Mouse (Mus musculus): ENCODE data around the gene Immp2l. TPM values are rescaled to one million over a fixed set of nuclear protein-coding genes. Genes with fewer than 3 reads are reported as not detected.

Immp2l gene
- polyA plus RNA-seq, 1 experiment from 2014 or later = 12.5 TPM

GRCm38 (mm10) chr12:41878493-41878892, 854.6 kb downstream of the Immp2l start:
- 19% methylated on average over 3 of the region's 3 CpGs for WGBS (ENCODE audit: insufficient replicate concordance)
- no peak overlapping the region for H3K9ac ChIP-seq (ENCODE audit: low read depth, low read length)
- no peak overlapping the region for H3K4me3 ChIP-seq (ENCODE audit: low read depth, low read length)
- no peak overlapping the region for H3K4me2 ChIP-seq (ENCODE audit: low read depth, low read length)
- H3K9me3 ChIP-seq (replicated peaks; ENCODE audit: control insufficient read depth, low read length) = no peaks in the 10 kb centered on the region
- no peak; the same call in 1 of the 2 replicates for ATAC-seq (ENCODE audit: low read depth)
- H3K27ac ChIP-seq (ENCODE audit: low read length) = no peak overlapping the region
- no peaks in the 10 kb centered on the region for H3K27me3 ChIP-seq (ENCODE audit: control insufficient read depth, insufficient read depth, low read depth, low read length)
- no peaks in the 10 kb centered on the region for H3K4me1 ChIP-seq (ENCODE audit: control insufficient read depth, low read depth, low read length)
- H3K36me3 ChIP-seq (ENCODE audit: control insufficient read depth, insufficient read depth) = no peaks in the 10 kb centered on the region

GRCm38 (mm10) chr12:41878972-41879371, 855.1 kb downstream of the Immp2l start:
- H3K4me1 ChIP-seq (ENCODE audit: control insufficient read depth, low read depth, low read length) = no peaks in the 10 kb centered on the region
- no peak overlapping the region for H3K4me3 ChIP-seq (ENCODE audit: low read depth, low read length)
- H3K36me3 ChIP-seq (ENCODE audit: control insufficient read depth, insufficient read depth) = no peaks in the 10 kb centered on the region
- H3K27ac ChIP-seq (ENCODE audit: low read length) = no peak overlapping the region
- WGBS (ENCODE audit: insufficient replicate concordance) = 51% methylated on average over 1 of the region's 1 CpGs
- H3K27me3 ChIP-seq (ENCODE audit: control insufficient read depth, insufficient read depth, low read depth, low read length) = no peaks in the 10 kb centered on the region
- H3K9ac ChIP-seq (ENCODE audit: low read depth, low read length) = no peak overlapping the region
- H3K4me2 ChIP-seq (ENCODE audit: low read depth, low read length) = no peak overlapping the region
- H3K9me3 ChIP-seq (replicated peaks; ENCODE audit: control insufficient read depth, low read length) = no peaks in the 10 kb centered on the region
- no peak for ATAC-seq (ENCODE audit: low read depth)

- Histone ChIP-seq H3K9me3 (replicated peaks; ENCODE audit: control insufficient read depth, low read length) (no peaks in the 10 kb centered on the region), H3K27ac (ENCODE audit: low read length) (no peak overlapping the region), H3K27me3 (ENCODE audit: control insufficient read depth, insufficient read depth, low read depth, low read length) (no peaks in the 10 kb centered on the region), H3K9ac (ENCODE audit: low read depth, low read length) (no peak overlapping the region), H3K36me3 (ENCODE audit: control insufficient read depth, insufficient read depth) (no peaks in the 10 kb centered on the region), H3K4me1 (ENCODE audit: control insufficient read depth, low read depth, low read length) (no peaks in the 10 kb centered on the region), H3K4me2 (ENCODE audit: low read depth, low read length) (no peak overlapping the region), H3K4me3 (ENCODE audit: low read depth, low read length) (no peak overlapping the region)
- ATAC-seq (ENCODE audit: low read depth) = no peak
- WGBS (ENCODE audit: insufficient replicate concordance) = 50% methylated on average over 1 of the region's 1 CpGs
Measured at GRCm38 (mm10) chr12:41879412-41879811, 855.5 kb downstream of the Immp2l start.

- WGBS (ENCODE audit: insufficient replicate concordance) = 25% methylated on average over 3 of the region's 3 CpGs
- Histone ChIP-seq H3K4me3 (ENCODE audit: low read depth, low read length) (no peak overlapping the region), H3K36me3 (ENCODE audit: control insufficient read depth, insufficient read depth) (no peaks in the 10 kb centered on the region), H3K4me2 (ENCODE audit: low read depth, low read length) (no peak overlapping the region), H3K9me3 (replicated peaks; ENCODE audit: control insufficient read depth, low read length) (no peaks in the 10 kb centered on the region), H3K27ac (ENCODE audit: low read length) (no peak overlapping the region), H3K4me1 (ENCODE audit: control insufficient read depth, low read depth, low read length) (no peaks in the 10 kb centered on the region), H3K9ac (ENCODE audit: low read depth, low read length) (no peak overlapping the region), H3K27me3 (ENCODE audit: control insufficient read depth, insufficient read depth, low read depth, low read length) (no peaks in the 10 kb centered on the region)
- ATAC-seq (ENCODE audit: low read depth) = no peak
Measured at GRCm38 (mm10) chr12:41880833-41881232, 856.9 kb downstream of the Immp2l start.

DNA sequence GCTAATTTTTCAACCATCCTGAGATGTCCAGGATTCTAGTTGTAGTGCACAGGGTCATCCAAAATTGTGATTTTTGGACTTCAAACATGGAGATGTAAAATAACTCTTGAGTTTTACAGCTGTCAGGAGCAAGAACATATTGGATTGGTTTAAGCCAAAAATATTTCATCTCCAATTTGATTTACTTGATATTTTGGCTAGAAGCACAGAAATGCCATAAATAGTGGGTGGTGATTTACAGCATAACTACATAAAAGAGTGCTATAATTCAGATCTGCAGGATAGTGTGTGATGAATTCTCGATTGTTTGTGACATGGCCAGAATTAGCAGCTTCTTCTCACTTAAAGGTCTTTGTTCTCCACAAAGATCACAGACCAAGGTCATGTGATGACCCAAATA, 884.1 kb downstream of the Immp2l start:
- Histone ChIP-seq H3K27ac (ENCODE audit: low read length) (no peak overlapping the region), H3K4me3 (ENCODE audit: low read depth, low read length) (no peak overlapping the region), H3K9ac (ENCODE audit: low read depth, low read length) (no peak overlapping the region), H3K27me3 (ENCODE audit: control insufficient read depth, insufficient read depth, low read depth, low read length) (no peaks in the 10 kb centered on the region), H3K4me1 (ENCODE audit: control insufficient read depth, low read depth, low read length) (no peaks in the 10 kb centered on the region), H3K36me3 (ENCODE audit: control insufficient read depth, insufficient read depth) (no peaks in the 10 kb centered on the region), H3K4me2 (ENCODE audit: low read depth, low read length) (no peak overlapping the region), H3K9me3 (replicated peaks; ENCODE audit: control insufficient read depth, low read length) (no peaks in the 10 kb centered on the region)
- no peak for ATAC-seq (ENCODE audit: low read depth)
- 44% methylated on average over 1 of the region's 1 CpGs for WGBS (ENCODE audit: insufficient replicate concordance)

GRCm38 (mm10) chr12:41911626-41912025, 887.7 kb downstream of the Immp2l start:
- ATAC-seq (ENCODE audit: low read depth) = no peak
- no peak overlapping the region for H3K4me2 ChIP-seq (ENCODE audit: low read depth, low read length)
- no peaks in the 10 kb centered on the region for H3K27me3 ChIP-seq (ENCODE audit: control insufficient read depth, insufficient read depth, low read depth, low read length)
- no peak overlapping the region for H3K27ac ChIP-seq (ENCODE audit: low read length)
- no peaks in the 10 kb centered on the region for H3K36me3 ChIP-seq (ENCODE audit: control insufficient read depth, insufficient read depth)
- H3K4me3 ChIP-seq (ENCODE audit: low read depth, low read length) = no peak overlapping the region
- no peak overlapping the region for H3K9ac ChIP-seq (ENCODE audit: low read depth, low read length)
- WGBS (ENCODE audit: insufficient replicate concordance) = 63% methylated on average over 3 of the region's 3 CpGs
- no peaks in the 10 kb centered on the region for H3K9me3 ChIP-seq (replicated peaks; ENCODE audit: control insufficient read depth, low read length)
- H3K4me1 ChIP-seq (ENCODE audit: control insufficient read depth, low read depth, low read length) = no peaks in the 10 kb centered on the region

DNA sequence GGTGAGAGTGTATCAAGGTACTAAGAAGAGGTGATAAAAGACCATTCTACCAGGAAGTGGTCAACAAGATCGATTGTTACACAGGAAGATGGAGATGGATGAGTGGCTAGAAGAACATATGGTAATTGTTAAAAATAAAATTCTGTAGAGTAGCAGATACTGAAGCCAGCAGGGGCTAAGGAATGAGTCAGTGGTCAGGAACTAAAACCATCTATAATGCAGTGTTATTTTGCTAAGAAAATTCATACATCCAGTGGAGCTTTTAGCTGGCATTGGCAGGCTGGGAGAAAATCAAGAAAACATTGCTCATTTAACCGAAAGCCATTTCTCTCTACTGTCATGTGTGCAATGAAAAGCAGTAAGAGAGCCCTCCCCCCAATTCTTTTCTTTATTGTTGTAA, 913.9 kb downstream of the Immp2l start:
- Histone ChIP-seq H3K27me3 (ENCODE audit: control insufficient read depth, insufficient read depth, low read depth, low read length) (no peaks in the 10 kb centered on the region), H3K9me3 (replicated peaks; ENCODE audit: control insufficient read depth, low read length) (no peaks in the 10 kb centered on the region), H3K27ac (ENCODE audit: low read length) (no peak overlapping the region), H3K4me1 (ENCODE audit: control insufficient read depth, low read depth, low read length) (no peaks in the 10 kb centered on the region), H3K4me3 (ENCODE audit: low read depth, low read length) (no peak overlapping the region), H3K9ac (ENCODE audit: low read depth, low read length) (no peak overlapping the region), H3K4me2 (ENCODE audit: low read depth, low read length) (no peak overlapping the region), H3K36me3 (ENCODE audit: control insufficient read depth, insufficient read depth) (no peaks in the 10 kb centered on the region)
- no peak for ATAC-seq (ENCODE audit: low read depth)
- WGBS (ENCODE audit: insufficient replicate concordance) = 59% methylated on average over 2 of the region's 2 CpGs

DNA sequence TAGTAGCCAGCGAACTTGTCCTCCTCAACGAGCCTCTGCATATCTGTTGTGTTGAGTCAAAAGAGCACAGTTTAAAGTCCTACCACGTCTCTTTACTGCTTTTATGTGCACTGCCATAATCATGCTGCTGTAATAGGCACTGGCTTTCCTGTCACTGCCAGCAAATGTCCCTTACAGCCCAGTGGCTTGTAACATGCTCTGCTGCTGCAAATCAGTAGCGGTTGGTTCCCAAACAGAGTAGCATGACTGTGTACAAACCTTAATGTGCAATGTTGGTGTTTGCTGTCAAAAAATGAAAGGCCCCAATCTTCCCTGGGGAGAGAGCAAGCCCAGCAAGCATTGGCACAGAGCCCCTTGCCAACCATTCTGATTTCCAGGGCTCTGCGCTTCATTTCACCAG, 918.0 kb downstream of the Immp2l start:
- no peaks in the 10 kb centered on the region for H3K27me3 ChIP-seq (ENCODE audit: control insufficient read depth, insufficient read depth, low read depth, low read length)
- no peaks in the 10 kb centered on the region for H3K4me1 ChIP-seq (ENCODE audit: control insufficient read depth, low read depth, low read length)
- no peak overlapping the region for H3K4me2 ChIP-seq (ENCODE audit: low read depth, low read length)
- no peak overlapping the region for H3K9ac ChIP-seq (ENCODE audit: low read depth, low read length)
- H3K36me3 ChIP-seq (ENCODE audit: control insufficient read depth, insufficient read depth) = no peaks in the 10 kb centered on the region
- H3K9me3 ChIP-seq (replicated peaks; ENCODE audit: control insufficient read depth, low read length) = no peaks in the 10 kb centered on the region
- no peak for ATAC-seq (ENCODE audit: low read depth)
- WGBS (ENCODE audit: insufficient replicate concordance) = 59% methylated on average over 5 of the region's 5 CpGs
- H3K27ac ChIP-seq (ENCODE audit: low read length) = no peak overlapping the region
- no peak overlapping the region for H3K4me3 ChIP-seq (ENCODE audit: low read depth, low read length)

DNA sequence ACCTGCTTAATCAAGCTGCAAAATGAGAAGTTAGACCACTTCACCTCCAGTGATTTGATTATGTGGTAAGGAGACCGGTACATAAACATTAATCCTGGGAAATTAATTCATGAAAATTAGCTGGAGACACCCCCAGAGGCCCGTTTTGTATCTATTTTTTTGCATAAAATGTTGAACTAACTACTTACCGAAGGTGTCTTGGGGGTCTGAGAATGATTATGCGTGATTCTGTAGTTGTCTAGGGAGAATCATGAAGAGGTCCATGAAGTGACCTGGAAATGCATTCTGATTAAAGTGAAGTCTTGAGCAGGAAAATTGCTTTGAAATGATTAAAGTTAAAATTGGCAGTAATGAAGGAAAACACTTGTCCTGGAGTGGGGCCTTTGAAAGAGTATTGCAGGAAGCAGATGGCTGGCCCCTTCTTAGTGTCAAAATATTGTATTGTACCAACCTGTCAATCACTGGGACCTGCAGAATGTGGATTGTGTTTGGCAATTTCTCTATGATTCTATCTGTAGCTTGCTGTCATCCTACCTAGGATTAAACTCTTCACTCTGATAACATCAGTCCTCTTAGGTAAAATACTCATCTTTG, 920.3 kb downstream of the Immp2l start:
- Histone ChIP-seq H3K27me3 (ENCODE audit: control insufficient read depth, insufficient read depth, low read depth, low read length) (no peaks in the 10 kb centered on the region), H3K4me2 (ENCODE audit: low read depth, low read length) (no peak overlapping the region), H3K27ac (ENCODE audit: low read length) (no peak overlapping the region), H3K4me1 (ENCODE audit: control insufficient read depth, low read depth, low read length) (no peaks in the 10 kb centered on the region), H3K4me3 (ENCODE audit: low read depth, low read length) (no peak overlapping the region), H3K36me3 (ENCODE audit: control insufficient read depth, insufficient read depth) (no peaks in the 10 kb centered on the region), H3K9me3 (replicated peaks; ENCODE audit: control insufficient read depth, low read length) (no peaks in the 10 kb centered on the region), H3K9ac (ENCODE audit: low read depth, low read length) (no peak overlapping the region)
- ATAC-seq (ENCODE audit: low read depth) = no peak
- WGBS (ENCODE audit: insufficient replicate concordance) = 56% methylated on average over 4 of the region's 4 CpGs

Data from liver, embryonic 16.5 days (tissue).